In the genomic region with DNA sequence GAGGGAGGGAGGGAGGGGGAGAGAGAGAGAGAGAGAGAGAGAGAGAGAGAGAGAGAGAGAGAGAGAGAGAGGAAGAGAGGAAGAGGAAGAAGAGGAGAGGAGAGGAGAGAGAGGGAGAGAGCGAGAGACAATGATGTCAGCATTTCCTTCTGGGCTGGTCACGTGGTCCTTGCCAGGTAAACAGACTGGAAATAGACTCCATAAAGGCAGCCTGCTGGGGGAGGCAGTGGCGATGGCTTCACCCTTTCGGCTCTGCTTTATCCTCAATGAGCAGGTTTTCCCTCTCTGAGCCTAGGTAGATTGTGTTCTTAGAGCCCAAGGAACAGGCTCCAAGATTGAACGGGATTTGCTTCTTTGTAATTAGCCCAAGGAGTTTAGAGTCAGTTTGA, we compare ENCODE assay signal across 8 mouse cellular contexts.
A peak's percentile ranks its signal among the peaks of the same experiment; 100 is the strongest.
DNase-seq lines count a peak whose midpoint lies in the region; ATAC-seq lines count a peak whose summit lies in the region.

No protein-coding gene starts in this region.

- H3K4me1 ChIP-seq in hindbrain, embryonic 12.5 days: peaks cover 42% of the 10 kb centered on the region
- H3K4me1 ChIP-seq in liver, embryonic 16.5 days (ENCODE audit: control insufficient read depth, low read depth, low read length): peaks cover 8% of the 10 kb centered on the region

- peak overlapping the region; percentile 13 for H3K4me3 ChIP-seq in hindbrain, embryonic 12.5 days
- peak overlapping the region; percentile 22 for H3K4me3 ChIP-seq in liver, embryonic 16.5 days (ENCODE audit: low read depth, low read length)

- H3K9me3 ChIP-seq in hindbrain, embryonic 12.5 days (replicated peaks): no peaks in the 10 kb centered on the region
- no peaks in the 10 kb centered on the region for H3K9me3 ChIP-seq in liver, embryonic 16.5 days (replicated peaks; ENCODE audit: control insufficient read depth, low read length)

- H3K27me3 ChIP-seq in hindbrain, embryonic 12.5 days: peaks cover 45% of the 10 kb centered on the region
- peaks cover 30% of the 10 kb centered on the region for H3K27me3 ChIP-seq in liver, embryonic 16.5 days (ENCODE audit: control insufficient read depth, insufficient read depth, low read depth, low read length)

- H3K36me3 ChIP-seq in hindbrain, embryonic 12.5 days: no peaks in the 10 kb centered on the region
- no peaks in the 10 kb centered on the region for H3K36me3 ChIP-seq in liver, embryonic 16.5 days (ENCODE audit: control insufficient read depth, insufficient read depth)

- ATAC-seq in cerebellum, adult (ENCODE audit: insufficient number of reproducible peaks, low FRiP score, low TSS enrichment): peak; percentile 26; the same call in 1 of the 2 replicates
- ATAC-seq in hindbrain, embryonic 12.5 days (ENCODE audit: low FRiP score): peak; percentile 35; the same call in 1 of the 2 replicates
- ATAC-seq in liver, embryonic 16.5 days (ENCODE audit: low read depth): peak; percentile 46
- ATAC-seq in granulocyte monocyte progenitor cell, adult 5-6 weeks (replicated peaks; ENCODE audit: poor library complexity, severe bottlenecking): no peak

- peak overlapping the region; percentile 50 for H3K4me2 ChIP-seq in hindbrain, embryonic 12.5 days (replicated peaks)
- peak overlapping the region; percentile 49 for H3K4me2 ChIP-seq in liver, embryonic 16.5 days (ENCODE audit: low read depth, low read length)

- H3K9ac ChIP-seq in hindbrain, embryonic 12.5 days: peak overlapping the region; percentile 50; the same call in 1 of the 2 replicates
- no peak overlapping the region for H3K9ac ChIP-seq in liver, embryonic 16.5 days (ENCODE audit: low read depth, low read length)

- peak overlapping the region; percentile 88 for H3K27ac ChIP-seq in hindbrain, embryonic 12.5 days
- H3K27ac ChIP-seq in liver, embryonic 16.5 days (ENCODE audit: low read length): no peak overlapping the region

- no peak for DNase-seq in cerebellum, adult 11-12 months
- peak; percentile 46 for DNase-seq in ZHBTc4 (ENCODE audit: low read depth, low spot score)
- no peak for DNase-seq in thymus, postnatal 0 days (ENCODE audit: low spot score)
- DNase-seq in cerebellum, adult 11 months: no peak

- WGBS in hindbrain, embryonic 12.5 days: 5% methylated on average over 5 of the region's 5 CpGs
- 4% methylated on average over 5 of the region's 5 CpGs for whole genome bisulfite sequencing in liver, embryonic 16.5 days (ENCODE audit: insufficient replicate concordance)
